In genomic region chr15:83494572-83494920, GRCm38 (mm10) we compare ENCODE assay signal across 20 mouse cellular contexts. TPM values are rescaled to one million over a fixed set of nuclear protein-coding genes. Genes with fewer than 3 reads are reported as not detected.
DNase-seq lines count a peak whose midpoint lies in the region; ATAC-seq and TF ChIP-seq lines count a peak whose summit lies in the region.
"Had no signal": no experiment of that assay in that cellular context is flagged by ENCODE, and none has a peak within 500 bp of the region (broad histone marks: within the 10 kb centered on the region; RNA-seq: fewer than 3 reads in every experiment).

No protein-coding gene starts in this region.

- no peak for ATAC-seq in heart, embryonic 13.5 days (ENCODE audit: extremely low read depth, insufficient number of reproducible peaks, low FRiP score, low TSS enrichment)
- no peak for ATAC-seq in lung, embryonic 14.5 days (ENCODE audit: insufficient read depth)
- no peak for ATAC-seq in forebrain, embryonic 13.5 days
- ATAC-seq: activated CD4-positive, CD25-positive, alpha-beta regulatory T cell, adult 4 months; forebrain, embryonic 14.5 days; forebrain, embryonic 16.5 days; Patski had no signal

- no peaks in the 10 kb centered on the region for H3K9me3 ChIP-seq in heart, embryonic 13.5 days
- no peaks in the 10 kb centered on the region for H3K9me3 ChIP-seq in lung, embryonic 14.5 days (ENCODE audit: low read depth, low read length)
- H3K9me3 ChIP-seq in forebrain, embryonic 13.5 days (replicated peaks) = no peaks in the 10 kb centered on the region
- H3K9me3 ChIP-seq: embryonic facial prominence, embryonic 10.5 days; embryonic facial prominence, embryonic 12.5 days had no signal

- H3K4me3 ChIP-seq in heart, embryonic 13.5 days = no peak overlapping the region
- H3K4me3 ChIP-seq in lung, embryonic 14.5 days (ENCODE audit: low read depth, low read length) = no peak overlapping the region
- H3K4me3 ChIP-seq in myocyte = no peak overlapping the region
- no peak overlapping the region for H3K4me3 ChIP-seq in forebrain, embryonic 13.5 days
- H3K4me3 ChIP-seq: embryonic facial prominence, embryonic 10.5 days; embryonic facial prominence, embryonic 12.5 days had no signal

- peaks cover 88% of the 10 kb centered on the region for H3K36me3 ChIP-seq in heart, embryonic 13.5 days
- H3K36me3 ChIP-seq in lung, embryonic 14.5 days (ENCODE audit: insufficient read depth) = peaks cover 18% of the 10 kb centered on the region; the same call in 1 of the 2 replicates
- peaks cover 36% of the 10 kb centered on the region for H3K36me3 ChIP-seq in myocyte (ENCODE audit: control insufficient read depth, insufficient read depth)
- H3K36me3 ChIP-seq in forebrain, embryonic 13.5 days (ENCODE audit: poor library complexity, severe bottlenecking) = peaks cover 97% of the 10 kb centered on the region

- H3ac ChIP-seq in myocyte (ENCODE audit: control insufficient read depth, insufficient read length) = no peak overlapping the region

- H3K27me3 ChIP-seq in heart, embryonic 13.5 days (replicated peaks) = no peaks in the 10 kb centered on the region
- H3K27me3 ChIP-seq in lung, embryonic 14.5 days (ENCODE audit: insufficient read depth, low read length) = no peaks in the 10 kb centered on the region
- no peaks in the 10 kb centered on the region for H3K27me3 ChIP-seq in myocyte (ENCODE audit: control insufficient read depth, insufficient read depth, insufficient read length)
- no peaks in the 10 kb centered on the region for H3K27me3 ChIP-seq in forebrain, embryonic 13.5 days
- H3K27me3 ChIP-seq: embryonic facial prominence, embryonic 12.5 days; Patski had no signal

- no peaks in the 10 kb centered on the region for H3K79me2 ChIP-seq in myocyte (ENCODE audit: control insufficient read depth, insufficient read depth)

- DNase-seq in heart, adult 9 months (ENCODE audit: low spot score in 2 of 2) = no peak
- no peak for DNase-seq in lung, embryonic 14.5 days
- DNase-seq in lung, postnatal 4 days = no peak
- DNase-seq: adrenal gland, adult 8-10 months; adrenal gland, postnatal 14 days; B cell, adult 2 months; cerebellum, adult 11-12 months; cerebellum, adult 2 months; cerebellum, adult 9-10 months; cerebellum, postnatal 10 days; cerebellum, postnatal 25 days had no signal

- 0 out of 2 replicates have a peak overlapping the region, but pooled peaks have one; percentile 15 for H3K27ac ChIP-seq in heart, embryonic 13.5 days (replicated peaks)
- H3K27ac ChIP-seq in lung, embryonic 14.5 days (ENCODE audit: low read depth) = no peak overlapping the region
- no peak overlapping the region for H3K27ac ChIP-seq in forebrain, embryonic 13.5 days
- H3K27ac ChIP-seq: embryonic facial prominence, embryonic 10.5 days; embryonic facial prominence, embryonic 12.5 days had no signal

- WGBS in heart, embryonic 13.5 days = 72% methylated on average over 6 of the region's 6 CpGs
- WGBS in lung, embryonic 14.5 days = 53% methylated on average over 6 of the region's 6 CpGs
- WGBS in forebrain, embryonic 13.5 days = 74% methylated on average over 6 of the region's 6 CpGs

- TF ChIP-seq CTCF in lung, embryonic 14.5 days (IDR thresholded peaks at IDR 0.05; ENCODE audit: low read depth) = no peak

- peaks cover 20% of the 10 kb centered on the region for H3K4me1 ChIP-seq in heart, embryonic 13.5 days
- no peaks in the 10 kb centered on the region for H3K4me1 ChIP-seq in lung, embryonic 14.5 days (ENCODE audit: insufficient read depth)
- H3K4me1 ChIP-seq in forebrain, embryonic 13.5 days = no peaks in the 10 kb centered on the region
- H3K4me1 ChIP-seq: embryonic facial prominence, embryonic 12.5 days had no signal

- TF ChIP-seq POLR2A in myocyte (IDR thresholded peaks at IDR 0.05; ENCODE audit: insufficient read length, low read depth) = no peak

- no peak overlapping the region for H3K9ac ChIP-seq in heart, embryonic 13.5 days
- H3K9ac ChIP-seq in lung, embryonic 14.5 days = peak overlapping the region; percentile 9; the same call in 1 of the 2 replicates
- no peak overlapping the region for H3K9ac ChIP-seq in forebrain, embryonic 13.5 days
- H3K9ac ChIP-seq: embryonic facial prominence, embryonic 12.5 days had no signal

- no peak overlapping the region for H3K4me2 ChIP-seq in heart, embryonic 13.5 days
- H3K4me2 ChIP-seq in lung, embryonic 14.5 days = no peak overlapping the region
- H3K4me2 ChIP-seq in myocyte (ENCODE audit: low read depth) = peak overlapping the region; percentile 20
- H3K4me2 ChIP-seq in forebrain, embryonic 13.5 days = no peak overlapping the region
- H3K4me2 ChIP-seq: embryonic facial prominence, embryonic 12.5 days had no signal

TF ChIP-seq in myocyte, 11 proteins besides CTCF, POLR2A, EP300 and RAD21:
- TF ChIP-seq USF1 (IDR thresholded peaks at IDR 0.05; ENCODE audit: low read depth) (no peak), MYOD1 (IDR thresholded peaks at IDR 0.05; ENCODE audit: control insufficient read depth in 1 of 3, insufficient read length in 2 of 3, low read depth in 2 of 3) (peak; percentile 12 to 84 (median 61)), MYOG (IDR thresholded peaks at IDR 0.05; ENCODE audit: control insufficient read depth in 1 of 3, insufficient read depth in 1 of 3, insufficient read length in 2 of 3, low read depth in 2 of 3) (peak in 2 of 3 experiments; percentile 4 to 59), E2F4 (IDR thresholded peaks at IDR 0.05; ENCODE audit: insufficient read depth) (no peak)

RNA-seq across cellular contexts. Expression of gene Ttll1, which starts 16.1 kb away (rescaled TPM):
- 21.5 and 22.1 TPM in 2 replicates for polyA plus RNA-seq in heart, embryonic 13.5 days (2015; fragmentation: Nextera tagmentation; extraction: Ambion mirVana)
- 13.8 and 15.1 TPM in 2 replicates for polyA plus RNA-seq in lung, embryonic 14.5 days (2014; fragmentation: Nextera tagmentation; extraction: Ambion mirVana)
- polyA plus RNA-seq in myocyte (2012; fragmentation: generic; extraction: Trizol) = 47.7 TPM
- 69.8 and 79.8 TPM in 2 replicates for polyA plus RNA-seq in forebrain, embryonic 13.5 days (2015; fragmentation: Nextera tagmentation; extraction: Ambion mirVana)

RNA-seq across cellular contexts. Expression of gene Pacsin2, which starts 30.1 kb away (rescaled TPM):
- 56.8 and 57.8 TPM in 2 replicates for polyA plus RNA-seq in heart, embryonic 13.5 days (2015; fragmentation: Nextera tagmentation; extraction: Ambion mirVana)
- polyA plus RNA-seq in lung, embryonic 14.5 days (2014; fragmentation: Nextera tagmentation; extraction: Ambion mirVana) = 62.3 and 63.8 TPM in 2 replicates
- polyA plus RNA-seq in myocyte (2012; fragmentation: generic; extraction: Trizol) = 122 TPM
- polyA plus RNA-seq in forebrain, embryonic 13.5 days (2015; fragmentation: Nextera tagmentation; extraction: Ambion mirVana) = 26.0 TPM in 2 replicates

RNA-seq across cellular contexts. Expression of gene Bik, which starts 32.1 kb away (rescaled TPM):
- polyA plus RNA-seq in heart, embryonic 13.5 days (2015; fragmentation: Nextera tagmentation; extraction: Ambion mirVana) = 31.2 and 31.8 TPM in 2 replicates
- 12.1 and 14.2 TPM in 2 replicates for polyA plus RNA-seq in lung, embryonic 14.5 days (2014; fragmentation: Nextera tagmentation; extraction: Ambion mirVana)
- polyA plus RNA-seq in myocyte (2012; fragmentation: generic; extraction: Trizol) = 1.3 TPM
- 1.5 and 1.6 TPM in 2 replicates for polyA plus RNA-seq in forebrain, embryonic 13.5 days (2015; fragmentation: Nextera tagmentation; extraction: Ambion mirVana)
